Mouse (Mus musculus) CH12.LX (cell line): ENCODE measurements at regions not wholly inside any gene's neighbourhood (a gene's known extent, or its start where the extent isn't known, plus 50 kb on each side); places are given as distances from the start of the nearest gene placed in this dataset.

Experiments used
- DNase-seq: peaks from one replicate; pipeline ENCODE4 v3.0.0-alpha.2; 2013; ENCODE audit errors: extremely low read depth
- H3K27ac ChIP-seq: 2 replicates; pipeline ENCODE4 v1.5.1; 2012; ENCODE audit warnings: low read depth, mild to moderate bottlenecking, control low read depth, moderate library complexity; ENCODE audit not compliant: insufficient read depth
- H3K27me3 ChIP-seq: replicated peaks from 2 replicates; pipeline ENCODE3; 2012; ENCODE audit warnings: inconsistent platforms
- H3K36me3 ChIP-seq, 2 experiments: replicated peaks in 1 of 2; 2 replicates each; pipeline versions ENCODE3 to v1.6.1; 2012; ENCODE audit warnings: inconsistent platforms in 1 of 2, low read length in 1 of 2, mild to moderate bottlenecking in 1 of 2, mixed read lengths in 1 of 2, moderate library complexity in 1 of 2; ENCODE audit not compliant: control insufficient read depth in 1 of 2, insufficient read depth in 1 of 2
- H3K4me1 ChIP-seq, 2 experiments: 2 replicates each; pipeline ENCODE4 v1.6.1; 2012; ENCODE audit warnings: inconsistent platforms in 1 of 2, moderate library complexity in 1 of 2; ENCODE audit not compliant: insufficient read depth in 2 of 2, control insufficient read depth in 1 of 2
- H3K4me2 ChIP-seq: 2 replicates; pipeline ENCODE4 v1.6.1; 2012; ENCODE audit warnings: low read depth, mild to moderate bottlenecking, control low read depth; ENCODE audit not compliant: poor library complexity, insufficient read depth, severe bottlenecking
- H3K4me3 ChIP-seq, 3 experiments: fragments of 150-350 bp in 1 of 3; sonication (generic) in 1 of 3; replicated peaks in 1 of 3; 2 replicates each; pipeline versions ENCODE3 to v1.5.1; 2011 to 2012; ENCODE audit warnings: low read depth in 2 of 3, low read length in 2 of 3, mild to moderate bottlenecking in 2 of 3, moderate library complexity in 2 of 3, control low read depth in 1 of 3, improper control_type of control experiment in 1 of 3, inconsistent platforms in 1 of 3, mixed read lengths in 1 of 3; ENCODE audit not compliant: poor library complexity in 1 of 3
- H3K79me2 ChIP-seq: replicated peaks from 2 replicates; pipeline ENCODE4 v1.6.1; 2012; ENCODE audit warnings: mild to moderate bottlenecking, moderate library complexity; ENCODE audit not compliant: control insufficient read depth, poor library complexity, insufficient read depth, severe bottlenecking; ENCODE audit errors: extremely low read depth
- H3K9ac ChIP-seq: 2 replicates; pipeline ENCODE4 v1.6.1; 2012; ENCODE audit warnings: low read depth, mild to moderate bottlenecking, control low read depth, moderate library complexity; ENCODE audit not compliant: insufficient read depth
- H3K9me3 ChIP-seq: replicated peaks from 2 replicates; pipeline ENCODE3; 2012; ENCODE audit warnings: low read length, inconsistent platforms, mixed read lengths
- BHLHE40 ChIP-seq: IDR thresholded peaks from 2 replicates; pipeline ENCODE4 v1.6.1; 2011; ENCODE audit warnings: mild to moderate bottlenecking, low read depth, low read length, improper control_type of control experiment
- E2F4 ChIP-seq: IDR thresholded peaks from 2 replicates; pipeline ENCODE4 v1.6.1; 2011; ENCODE audit warnings: low read depth, low read length, improper control_type of control experiment; ENCODE audit not compliant: insufficient replicate concordance
- ELF1 ChIP-seq: IDR thresholded peaks from 2 replicates; pipeline ENCODE4 v1.6.1; 2014; ENCODE audit warnings: low read depth, mild to moderate bottlenecking, inconsistent platforms, low read length, improper control_type of control experiment
- EP300 ChIP-seq: IDR thresholded peaks from 2 replicates; pipeline ENCODE4 v1.6.1; 2011; ENCODE audit warnings: low read length, improper control_type of control experiment
- ETS1 ChIP-seq: conservative IDR thresholded peaks from 2 replicates; pipeline ENCODE4 v1.6.1; 2012; ENCODE audit warnings: low read depth, mild to moderate bottlenecking, inconsistent platforms, low read length, improper control_type of control experiment, moderate library complexity
- GABPA ChIP-seq: IDR thresholded peaks from 2 replicates; pipeline ENCODE4 v1.6.1; 2012; ENCODE audit warnings: low read depth, low read length, improper control_type of control experiment, inconsistent platforms; ENCODE audit not compliant: insufficient replicate concordance
- JUN ChIP-seq: IDR thresholded peaks from 2 replicates; pipeline ENCODE4 v1.6.1; 2011; ENCODE audit warnings: low read depth, mild to moderate bottlenecking, low read length, improper control_type of control experiment, moderate library complexity; ENCODE audit not compliant: insufficient read depth
- JUND ChIP-seq: conservative IDR thresholded peaks from 2 replicates; pipeline ENCODE4 v1.6.1; 2011; ENCODE audit warnings: low read depth, low read length, improper control_type of control experiment
- KAT2A ChIP-seq: IDR thresholded peaks from 2 replicates; pipeline ENCODE4 v1.6.1; 2012; ENCODE audit warnings: low read length, improper control_type of control experiment, inconsistent platforms; ENCODE audit not compliant: insufficient replicate concordance
- MAFK ChIP-seq: IDR thresholded peaks from 2 replicates; pipeline ENCODE4 v1.6.1; 2011; ENCODE audit warnings: low read length, improper control_type of control experiment; ENCODE audit not compliant: insufficient replicate concordance
- MAZ ChIP-seq: IDR thresholded peaks from 2 replicates; pipeline ENCODE4 v1.6.1; 2012; ENCODE audit warnings: low read depth, mild to moderate bottlenecking, inconsistent platforms, low read length, improper control_type of control experiment, moderate library complexity
- MXI1 ChIP-seq: IDR thresholded peaks from 2 replicates; pipeline ENCODE4 v1.6.1; 2011; ENCODE audit warnings: mild to moderate bottlenecking, low read depth, low read length, improper control_type of control experiment
- MYC ChIP-seq: IDR thresholded peaks from 2 replicates; pipeline ENCODE4 v1.6.1; 2011; ENCODE audit warnings: low read depth, mild to moderate bottlenecking, improper control_type of control experiment, low read length
- NELFE ChIP-seq: IDR thresholded peaks from 2 replicates; pipeline ENCODE4 v1.6.1; 2011; ENCODE audit warnings: low read depth, low read length, improper control_type of control experiment
- PAX5 ChIP-seq: IDR thresholded peaks from 2 replicates; pipeline ENCODE4 v1.6.1; 2012; ENCODE audit warnings: low read length, inconsistent platforms, mixed read lengths
- POLR2A ChIP-seq: IDR thresholded peaks from 2 replicates; pipeline ENCODE4 v1.6.1; 2011; ENCODE audit warnings: low read depth, mild to moderate bottlenecking, improper control_type of control experiment, low read length
- SIN3A ChIP-seq: IDR thresholded peaks from 2 replicates; pipeline ENCODE4 v1.6.1; 2012; ENCODE audit warnings: low read length, improper control_type of control experiment, inconsistent platforms
- SMC3 ChIP-seq: IDR thresholded peaks from 2 replicates; pipeline ENCODE4 v1.6.1; 2011; ENCODE audit warnings: low read depth, low read length, improper control_type of control experiment
- TCF12 ChIP-seq: IDR thresholded peaks from 2 replicates; pipeline ENCODE4 v1.6.1; 2014; ENCODE audit warnings: low read depth, mild to moderate bottlenecking, inconsistent platforms, low read length, improper control_type of control experiment
- UBTF ChIP-seq: IDR thresholded peaks from 2 replicates; pipeline ENCODE4 v1.6.1; 2012; ENCODE audit warnings: low read depth, mild to moderate bottlenecking, inconsistent platforms, low read length, improper control_type of control experiment, moderate library complexity
- USF2 ChIP-seq: conservative IDR thresholded peaks from 2 replicates; pipeline ENCODE4 v1.6.1; 2011; ENCODE audit warnings: low read depth, low read length, improper control_type of control experiment
- ZNF384 ChIP-seq: IDR thresholded peaks from 2 replicates; pipeline ENCODE4 v1.6.1; 2012; ENCODE audit warnings: low read depth, low read length, improper control_type of control experiment, inconsistent platforms
- dilution Hi-C: fragments of 300-500 bp; cut with MboI; formaldehyde crosslinking; loops from 2 replicates; pipeline ENCODE4 v1.14.3; 2020; ENCODE audit warnings: low sequenced_read_pairs; ENCODE audit not compliant: extremely low pct_unique_long_range_greater_than_20kb, extremely low pct_ligation_motif_present
- in situ Hi-C: fragments of 300-500 bp; cut with MboI; formaldehyde crosslinking; loops from 3 replicates; pipeline ENCODE4 v1.14.3; 2019; ENCODE audit warnings: low sequenced_read_pairs, low pct_ligation_motif_present, low pct_unique_long_range_greater_than_20kb, mixed read lengths

GRCm38 (mm10) chr2:50885924-50886315 is 263.0 kb downstream of the Rnd3 start:
- Histone ChIP-seq H3K4me2 (no peak overlapping the region), H3K27ac (no peak overlapping the region), H3K4me3 (no peak overlapping the region), H3K36me3 (no peaks in the 10 kb centered on the region), H3K9me3 (no peaks in the 10 kb centered on the region), H3K27me3 (no peaks in the 10 kb centered on the region), H3K9ac (no peak overlapping the region), H3K79me2 (no peaks in the 10 kb centered on the region), H3K4me1 (peaks cover 0 to 6% of the 10 kb centered on the region in 2 experiments; a peak in 1 of 4 replicates)
- dilution Hi-C loops (no loop called here), in situ Hi-C loops (no loop called here)
- DNase-seq, result no peak
- TF ChIP-seq JUND (no peak), SIN3A (no peak), MYC (no peak), ETS1 (no peak), PAX5 (no peak), MAFK (no peak), BHLHE40 (no peak), TCF12 (no peak), E2F4 (no peak), ZNF384 (no peak), SMC3 (no peak), NELFE (no peak), UBTF (no peak), MAZ (no peak), POLR2A (no peak), MXI1 (no peak), GABPA (no peak), KAT2A (no peak)

GRCm38 (mm10) chr2:50885280-50885923 is 263.5 kb downstream of the Rnd3 start:
- Histone ChIP-seq H3K27ac (no peak overlapping the region), H3K27me3 (no peaks in the 10 kb centered on the region), H3K79me2 (no peaks in the 10 kb centered on the region), H3K36me3 (no peaks in the 10 kb centered on the region), H3K4me2 (no peak overlapping the region), H3K9me3 (no peaks in the 10 kb centered on the region), H3K4me1 (peaks cover 0 to 6% of the 10 kb centered on the region in 2 experiments; a peak in 1 of 4 replicates), H3K9ac (no peak overlapping the region), H3K4me3 (no peak overlapping the region)
- in situ Hi-C loops, result no loop called here
- TF ChIP-seq JUND, result no peak
- no peak for TF ChIP-seq JUN
- TF ChIP-seq ELF1, result no peak
- no peak for TF ChIP-seq USF2
- no peak for TF ChIP-seq EP300
- dilution Hi-C loops, result no loop called here
- DNase-seq, result no peak
